Mouse (Mus musculus): ENCODE measurements at regions not wholly inside any gene's neighbourhood (a gene's known extent, or its start where the extent isn't known, plus 50 kb on each side); places are given as distances from the start of the nearest gene placed in this dataset.

GRCm38 (mm10) chr6:51220778-51221177 is 211.7 kb upstream of the Nfe2l3 start:
- H3K4me2 ChIP-seq (replicated peaks), result no peak overlapping the region
- WGBS, result 63% methylated on average over 4 of the region's 4 CpGs
- H3K9ac ChIP-seq, result no peak overlapping the region
- no peak overlapping the region for H3K4me3 ChIP-seq
- H3K4me1 ChIP-seq, result no peaks in the 10 kb centered on the region; the same call in 1 of the 2 replicates
- H3K27ac ChIP-seq, result no peak overlapping the region
- no peak for ATAC-seq (ENCODE audit: low FRiP score)
- H3K36me3 ChIP-seq, result no peaks in the 10 kb centered on the region
- no peaks in the 10 kb centered on the region for H3K27me3 ChIP-seq
- no peaks in the 10 kb centered on the region for H3K9me3 ChIP-seq (replicated peaks)

- no peak for ATAC-seq (ENCODE audit: low FRiP score)
- Histone ChIP-seq H3K9ac (no peak overlapping the region), H3K4me2 (replicated peaks) (no peak overlapping the region), H3K4me1 (no peaks in the 10 kb centered on the region), H3K27ac (no peak overlapping the region), H3K9me3 (replicated peaks) (no peaks in the 10 kb centered on the region; the same call in 1 of the 2 replicates), H3K27me3 (no peaks in the 10 kb centered on the region), H3K36me3 (no peaks in the 10 kb centered on the region), H3K4me3 (no peak overlapping the region)
- 94% methylated on average over 11 of the region's 11 CpGs for WGBS
Measured at GRCm38 (mm10) chr6:51236077-51236740, 196.3 kb upstream of the Nfe2l3 start.

- no peak for ATAC-seq (ENCODE audit: low FRiP score)
- Histone ChIP-seq H3K9ac (no peak overlapping the region), H3K27ac (no peak overlapping the region), H3K4me2 (replicated peaks) (no peak overlapping the region), H3K9me3 (replicated peaks) (peaks cover 6% of the 10 kb centered on the region; the same call in 1 of the 2 replicates), H3K4me1 (no peaks in the 10 kb centered on the region), H3K36me3 (no peaks in the 10 kb centered on the region), H3K4me3 (no peak overlapping the region), H3K27me3 (no peaks in the 10 kb centered on the region)
- 86% methylated on average over 3 of the region's 3 CpGs for WGBS
Measured at GRCm38 (mm10) chr6:51240039-51240438, 192.4 kb upstream of the Nfe2l3 start.

- no peaks in the 10 kb centered on the region for H3K27me3 ChIP-seq
- no peak for ATAC-seq (ENCODE audit: low FRiP score)
Measured at GRCm38 (mm10) chr6:51250233-51250632, 182.2 kb upstream of the Nfe2l3 start.

GRCm38 (mm10) chr6:51251432-51251831 is 181.0 kb upstream of the Nfe2l3 start:
- Histone ChIP-seq H3K4me1 (no peaks in the 10 kb centered on the region), H3K9ac (no peak overlapping the region), H3K4me2 (replicated peaks) (no peak overlapping the region), H3K36me3 (no peaks in the 10 kb centered on the region), H3K4me3 (no peak overlapping the region), H3K27ac (no peak overlapping the region), H3K27me3 (no peaks in the 10 kb centered on the region), H3K9me3 (replicated peaks) (no peaks in the 10 kb centered on the region)
- WGBS, result 97% methylated on average over 2 of the region's 2 CpGs
- no peak for ATAC-seq (ENCODE audit: low FRiP score)

More at GRCm38 (mm10) chr6:51250233-51250632, 182.2 kb upstream of the Nfe2l3 start:
- no peaks in the 10 kb centered on the region for H3K4me1 ChIP-seq
- H3K9ac ChIP-seq, result no peak overlapping the region
- no peaks in the 10 kb centered on the region for H3K9me3 ChIP-seq (replicated peaks)
- H3K4me3 ChIP-seq, result no peak overlapping the region
- no peak overlapping the region for H3K27ac ChIP-seq
- H3K36me3 ChIP-seq, result no peaks in the 10 kb centered on the region
- no peak overlapping the region for H3K4me2 ChIP-seq (replicated peaks)

- no peak overlapping the region for H3K4me3 ChIP-seq
- no peaks in the 10 kb centered on the region for H3K36me3 ChIP-seq
- no peak overlapping the region for H3K4me2 ChIP-seq (replicated peaks)
- H3K27me3 ChIP-seq, result no peaks in the 10 kb centered on the region
- no peak overlapping the region for H3K27ac ChIP-seq
- H3K4me1 ChIP-seq, result no peaks in the 10 kb centered on the region
- no peak for ATAC-seq (ENCODE audit: low FRiP score)
- WGBS, result 82% methylated on average over 3 of the region's 3 CpGs
- no peak overlapping the region for H3K9ac ChIP-seq
- no peaks in the 10 kb centered on the region for H3K9me3 ChIP-seq (replicated peaks)
Measured at GRCm38 (mm10) chr6:51252721-51253120, 179.7 kb upstream of the Nfe2l3 start.

- Histone ChIP-seq H3K27ac (no peak overlapping the region), H3K4me2 (replicated peaks) (no peak overlapping the region), H3K9me3 (replicated peaks) (peaks cover 8% of the 10 kb centered on the region; the same call in 1 of the 2 replicates), H3K4me1 (no peaks in the 10 kb centered on the region), H3K27me3 (no peaks in the 10 kb centered on the region), H3K4me3 (no peak overlapping the region), H3K36me3 (no peaks in the 10 kb centered on the region), H3K9ac (no peak overlapping the region)
- WGBS, result 81% methylated on average over 4 of the region's 4 CpGs
- no peak for ATAC-seq (ENCODE audit: low FRiP score)
Measured at GRCm38 (mm10) chr6:51256631-51257030, 175.8 kb upstream of the Nfe2l3 start.

GRCm38 (mm10) chr6:51257524-51257923 is 174.9 kb upstream of the Nfe2l3 start:
- Histone ChIP-seq H3K4me2 (replicated peaks) (no peak overlapping the region), H3K4me3 (no peak overlapping the region), H3K9me3 (replicated peaks) (peaks cover 8% of the 10 kb centered on the region; the same call in 1 of the 2 replicates), H3K27me3 (no peaks in the 10 kb centered on the region), H3K4me1 (no peaks in the 10 kb centered on the region), H3K36me3 (no peaks in the 10 kb centered on the region), H3K9ac (no peak overlapping the region), H3K27ac (no peak overlapping the region)
- no peak for ATAC-seq (ENCODE audit: low FRiP score)
- 86% methylated on average over 6 of the region's 6 CpGs for WGBS

- no peaks in the 10 kb centered on the region for H3K4me1 ChIP-seq
- no peaks in the 10 kb centered on the region for H3K27me3 ChIP-seq
- H3K36me3 ChIP-seq, result no peaks in the 10 kb centered on the region
- no peak overlapping the region for H3K4me3 ChIP-seq
- H3K27ac ChIP-seq, result no peak overlapping the region
- peaks cover 8% of the 10 kb centered on the region; the same call in 1 of the 2 replicates for H3K9me3 ChIP-seq (replicated peaks)
- no peak overlapping the region for H3K9ac ChIP-seq
- no peak for ATAC-seq (ENCODE audit: low FRiP score)
- no peak overlapping the region for H3K4me2 ChIP-seq (replicated peaks)
- 85% methylated on average over 2 of the region's 2 CpGs for WGBS
Measured at GRCm38 (mm10) chr6:51258304-51258703, 174.2 kb upstream of the Nfe2l3 start.

GRCm38 (mm10) chr6:51263595-51263994 is 168.9 kb upstream of the Nfe2l3 start:
- Histone ChIP-seq H3K27me3 (no peaks in the 10 kb centered on the region), H3K4me2 (replicated peaks) (no peak overlapping the region), H3K27ac (no peak overlapping the region), H3K4me3 (no peak overlapping the region), H3K9ac (no peak overlapping the region), H3K9me3 (replicated peaks) (peaks cover 8% of the 10 kb centered on the region; the same call in 1 of the 2 replicates), H3K36me3 (no peaks in the 10 kb centered on the region), H3K4me1 (no peaks in the 10 kb centered on the region)
- no peak for ATAC-seq (ENCODE audit: low FRiP score)
- 85% methylated on average over 4 of the region's 4 CpGs for WGBS

GRCm38 (mm10) chr6:51265329-51265728 is 167.1 kb upstream of the Nfe2l3 start:
- Histone ChIP-seq H3K36me3 (no peaks in the 10 kb centered on the region), H3K27ac (no peak overlapping the region), H3K9ac (no peak overlapping the region), H3K4me3 (no peak overlapping the region), H3K27me3 (peaks cover 8% of the 10 kb centered on the region), H3K4me2 (replicated peaks) (no peak overlapping the region), H3K4me1 (peaks cover 9% of the 10 kb centered on the region), H3K9me3 (replicated peaks) (peaks cover 8% of the 10 kb centered on the region; the same call in 1 of the 2 replicates)
- no peak for ATAC-seq (ENCODE audit: low FRiP score)
- 88% methylated on average over 3 of the region's 3 CpGs for WGBS

GRCm38 (mm10) chr6:51266721-51267120 is 165.7 kb upstream of the Nfe2l3 start:
- H3K27ac ChIP-seq, result no peak overlapping the region
- H3K4me3 ChIP-seq, result no peak overlapping the region

GRCm38 (mm10) chr6:51267888-51268287 is 164.6 kb upstream of the Nfe2l3 start:
- no peak overlapping the region for H3K27ac ChIP-seq
- H3K4me2 ChIP-seq (replicated peaks), result no peak overlapping the region
- no peak overlapping the region for H3K9ac ChIP-seq
- H3K27me3 ChIP-seq, result peaks cover 12% of the 10 kb centered on the region
- 86% methylated on average over 5 of the region's 5 CpGs for WGBS
- no peaks in the 10 kb centered on the region for H3K9me3 ChIP-seq (replicated peaks)
- peaks cover 15% of the 10 kb centered on the region for H3K4me1 ChIP-seq
- no peak overlapping the region for H3K4me3 ChIP-seq
- no peak for ATAC-seq (ENCODE audit: low FRiP score)
- no peaks in the 10 kb centered on the region for H3K36me3 ChIP-seq

More at GRCm38 (mm10) chr6:51266721-51267120, 165.7 kb upstream of the Nfe2l3 start:
- Histone ChIP-seq H3K9ac (no peak overlapping the region), H3K36me3 (no peaks in the 10 kb centered on the region), H3K9me3 (replicated peaks) (no peaks in the 10 kb centered on the region), H3K27me3 (peaks cover 12% of the 10 kb centered on the region), H3K4me2 (replicated peaks) (no peak overlapping the region), H3K4me1 (peaks cover 12% of the 10 kb centered on the region)
- 90% methylated on average over 6 of the region's 6 CpGs for WGBS
- no peak for ATAC-seq (ENCODE audit: low FRiP score)
